Mouse (Mus musculus) layer of hippocampus, adult 9-11 months (tissue): Measurements from ENCODE around the gene Tmem230.

Source experiments
- DNase-seq: peaks from one replicate; pipeline ENCODE4 v3.0.0; 2022

Tmem230 gene

DNA sequence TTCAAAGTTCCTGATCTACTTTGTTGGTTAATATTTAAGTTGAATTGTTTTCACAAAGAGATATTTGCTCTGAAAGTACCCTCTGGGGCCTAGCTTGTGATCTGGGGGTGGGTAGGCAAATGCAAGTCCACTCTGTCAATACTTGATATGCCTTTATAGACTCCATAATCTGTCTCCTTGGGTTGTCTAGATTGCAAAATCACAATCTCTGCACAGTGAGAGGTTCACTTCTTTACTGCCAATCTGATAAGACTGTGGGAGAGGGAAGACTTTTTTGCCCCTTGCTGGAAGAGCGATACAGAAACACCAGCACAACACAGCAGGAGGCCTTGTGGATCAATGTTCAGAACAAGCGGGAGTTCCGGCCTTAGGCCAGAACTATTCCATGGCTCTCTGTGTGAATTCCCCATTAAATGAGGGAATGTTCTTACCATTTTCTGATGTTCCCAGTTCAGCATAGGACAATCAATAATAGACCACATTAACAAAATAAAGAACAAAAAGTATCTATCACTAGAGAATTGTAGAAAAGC lies 15.1 kb downstream of the Tmem230 start:
- DNase-seq = no peak

DNA sequence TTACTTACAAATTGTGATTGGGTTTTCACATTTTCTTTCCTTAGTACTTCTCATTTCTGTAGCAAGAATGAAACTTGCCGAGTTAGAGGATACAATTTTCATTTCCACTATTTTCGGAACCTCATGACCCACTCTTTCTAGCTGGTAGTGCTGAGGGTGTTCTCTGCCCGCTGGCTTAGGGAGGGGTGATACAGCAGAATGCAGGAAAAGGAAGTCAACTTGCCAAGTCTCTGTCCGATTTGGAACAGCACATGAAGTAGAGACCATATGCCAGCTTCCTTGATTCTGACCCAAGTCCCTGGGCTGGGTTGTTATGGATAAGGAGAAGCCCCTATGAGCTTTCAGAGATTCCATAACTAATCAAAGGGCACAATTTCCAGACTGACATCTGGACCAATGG lies 23.2 kb downstream of the Tmem230 start:
- peak; percentile 74 for DNase-seq

DNA sequence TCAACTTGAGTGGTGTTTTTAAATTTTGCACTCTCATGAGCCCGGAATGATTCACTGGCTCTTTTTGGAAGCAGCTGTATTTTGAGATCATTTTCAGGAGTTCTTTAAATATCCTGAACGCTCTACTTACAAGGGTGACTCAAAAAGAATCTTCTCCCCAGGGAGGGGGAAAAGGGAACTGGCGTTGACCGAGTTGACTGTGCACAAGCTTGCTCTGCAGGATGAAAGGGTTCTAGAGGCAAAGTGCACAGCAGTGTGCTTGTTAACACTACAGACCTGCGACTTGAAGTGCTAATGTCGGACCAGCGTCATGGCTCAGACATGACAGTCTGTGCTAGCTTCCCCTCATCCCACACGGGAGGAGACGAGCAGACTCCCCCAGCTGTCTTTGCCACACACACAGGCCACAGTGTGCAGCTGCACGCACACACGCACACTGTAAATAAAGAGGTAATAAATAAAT lies 26.0 kb downstream of the Tmem230 start:
- DNase-seq = peak; percentile 33

DNA sequence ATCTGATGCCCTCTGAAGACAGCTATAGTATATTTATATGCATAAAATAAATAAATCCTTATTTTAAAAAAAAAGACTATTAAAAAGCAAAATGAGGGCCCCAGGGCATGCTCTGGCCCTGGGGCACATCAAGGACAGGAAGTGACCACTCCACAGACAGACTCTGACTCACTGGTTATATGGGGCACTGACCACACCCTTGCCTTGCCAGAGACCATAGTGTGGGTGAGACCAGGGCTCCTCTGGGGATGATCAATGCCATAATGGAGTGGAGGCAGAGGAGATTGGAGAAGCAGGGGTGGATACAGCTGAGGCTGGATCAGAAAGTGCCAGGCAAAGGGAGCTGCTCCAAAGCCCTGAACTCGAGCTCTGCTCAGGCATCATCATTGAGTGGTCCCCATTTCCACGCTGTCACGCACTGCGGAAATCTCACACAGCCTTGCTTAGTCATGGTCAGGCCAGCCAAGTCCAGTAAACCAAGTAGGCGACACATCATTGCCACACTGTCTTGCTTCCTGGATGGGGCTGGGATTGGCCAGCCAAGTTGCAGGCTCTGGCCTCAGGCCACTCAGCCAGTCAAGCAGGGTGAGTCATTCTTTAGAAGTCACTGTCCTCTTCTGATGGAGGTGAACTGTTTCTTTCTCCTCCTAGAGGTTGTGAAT lies 35.5 kb downstream of the Tmem230 start:
- peak; percentile 44 for DNase-seq

DNA sequence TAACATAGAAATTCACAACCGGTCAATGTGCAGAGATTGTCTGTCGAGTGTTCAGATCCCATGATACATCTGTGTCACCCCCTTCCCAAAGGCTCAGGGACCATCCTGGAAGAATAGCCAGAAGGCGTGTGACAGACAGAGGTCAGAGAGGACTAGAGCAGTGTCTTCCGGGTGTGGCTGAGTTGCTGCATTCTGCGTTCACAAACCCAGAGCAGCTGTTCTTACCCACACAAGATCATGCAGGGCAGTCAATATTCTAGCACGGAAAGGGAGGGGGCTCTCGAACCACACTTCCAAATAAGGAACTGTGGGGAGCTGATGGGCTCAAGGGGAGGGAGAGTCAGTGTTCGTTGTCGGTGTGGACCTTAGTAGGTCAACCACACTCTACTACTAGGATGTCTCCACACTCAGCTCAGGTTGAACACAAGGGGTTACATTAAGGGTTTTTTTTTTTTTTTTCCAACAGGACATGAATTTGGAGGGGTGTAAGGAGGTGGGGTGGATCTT lies 36.7 kb downstream of the Tmem230 start:
- DNase-seq = no peak

DNA sequence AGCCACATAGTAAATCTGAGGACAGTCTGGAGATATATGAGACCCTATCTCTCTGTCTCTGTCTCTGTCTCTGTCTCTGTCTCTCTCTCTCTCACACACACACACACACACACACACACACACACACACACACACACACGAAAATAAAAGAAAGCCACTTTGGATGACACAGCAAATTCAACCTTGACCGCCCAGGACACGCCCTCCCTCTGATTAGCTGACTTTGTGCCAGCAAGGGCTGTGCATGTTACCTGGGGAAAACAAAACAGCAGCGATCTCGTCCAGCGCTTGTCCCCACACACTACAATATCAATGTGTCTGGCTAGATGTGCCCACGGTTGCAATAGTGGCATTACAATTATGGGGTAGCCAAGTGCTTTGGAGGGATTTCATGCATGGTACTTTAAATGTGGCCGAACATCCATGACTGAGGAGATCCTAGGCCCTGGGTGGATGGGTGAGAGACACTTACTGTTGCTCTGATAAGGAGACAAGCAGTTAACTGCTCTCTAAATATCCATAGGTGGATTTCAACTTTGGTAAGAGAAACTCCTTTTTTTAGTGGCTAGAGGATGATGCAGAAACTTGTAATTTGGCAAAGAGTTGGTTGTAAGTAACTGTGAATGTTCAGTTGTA lies 39.2 kb downstream of the Tmem230 start:
- no peak for DNase-seq

DNA sequence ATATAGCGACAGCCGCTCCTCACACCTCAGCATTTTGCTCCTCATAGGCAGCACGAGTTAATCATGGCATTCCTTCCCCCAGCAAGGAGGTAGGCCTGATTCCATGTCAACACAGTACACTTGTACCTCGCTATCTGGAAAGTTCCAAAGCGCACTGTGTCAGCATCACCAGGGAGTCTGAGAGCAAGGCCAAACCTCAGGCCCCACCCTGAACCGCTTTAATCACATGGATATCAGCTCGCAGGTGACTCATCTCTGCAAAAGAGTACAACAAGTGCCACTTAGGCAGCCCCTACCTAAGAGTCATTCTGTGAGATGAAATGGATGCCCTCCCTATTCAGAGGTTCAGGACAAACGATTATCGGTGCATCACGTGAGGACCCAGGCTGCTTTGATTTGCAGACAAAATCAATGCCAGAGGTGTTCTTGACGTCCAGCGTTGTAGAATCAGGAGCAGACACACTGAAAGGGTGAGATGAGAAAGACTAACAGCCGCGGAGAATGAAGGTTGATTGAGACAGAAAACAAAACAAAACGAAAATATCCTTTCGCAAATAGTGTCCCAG lies 41.2 kb downstream of the Tmem230 start:
- DNase-seq = no peak

DNA sequence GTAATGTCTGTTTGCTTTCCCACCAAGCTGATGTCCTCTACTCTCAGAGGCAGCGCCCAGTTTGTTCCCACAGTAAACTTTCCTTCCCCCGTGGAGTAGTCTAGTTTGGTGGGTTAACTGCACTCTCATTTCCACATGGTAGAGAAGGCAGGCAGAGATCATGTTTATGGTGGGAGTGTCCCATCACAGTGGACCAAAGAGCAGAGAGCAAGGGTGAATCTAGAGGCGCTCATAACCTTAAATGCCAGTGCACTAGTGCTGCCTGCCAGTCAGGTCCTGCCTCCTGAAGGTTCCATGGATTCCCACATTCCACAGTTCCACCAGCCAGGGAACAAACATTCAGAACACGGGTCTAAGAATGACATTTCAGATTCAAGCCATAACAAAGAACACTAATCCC lies 42.1 kb downstream of the Tmem230 start:
- DNase-seq = no peak

DNA sequence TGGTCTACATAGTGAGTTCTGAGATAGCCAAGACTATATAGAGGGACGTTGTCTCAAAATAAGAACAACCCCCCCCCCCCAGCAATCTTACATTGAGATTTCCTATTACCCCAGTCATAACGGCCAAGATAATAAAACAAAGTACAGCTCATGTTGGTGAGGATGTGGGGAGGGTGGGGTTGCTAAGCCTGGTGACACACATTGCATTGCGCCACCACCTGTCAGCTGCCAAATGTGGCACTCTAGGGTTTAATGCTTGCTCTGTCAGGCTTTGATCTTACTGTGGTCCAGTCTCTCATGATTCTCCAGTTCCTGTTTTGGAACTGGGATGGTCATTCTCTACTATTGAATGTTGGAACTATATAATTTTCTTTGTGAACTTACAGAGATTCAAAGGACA lies 43.8 kb downstream of the Tmem230 start:
- DNase-seq = peak; percentile 27

DNA sequence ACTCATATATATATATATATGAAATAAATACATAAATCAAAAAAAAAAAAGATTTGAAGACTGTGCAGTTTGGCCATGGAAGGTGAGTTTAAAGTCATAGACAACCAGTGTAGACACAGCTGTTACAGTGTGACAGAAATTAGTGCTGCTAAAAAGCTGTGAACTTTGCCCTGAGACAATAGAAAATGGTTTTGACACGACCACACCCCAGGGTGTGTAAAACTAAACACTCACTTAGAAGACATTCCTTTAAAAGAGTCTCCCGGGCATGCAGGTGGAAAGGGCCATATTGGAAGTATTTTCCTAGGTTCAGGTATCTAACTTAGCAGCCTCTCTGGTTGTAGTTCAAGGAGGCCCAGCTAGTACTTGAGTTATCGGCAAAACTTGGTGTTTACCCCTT lies 44.4 kb downstream of the Tmem230 start:
- no peak for DNase-seq

DNA sequence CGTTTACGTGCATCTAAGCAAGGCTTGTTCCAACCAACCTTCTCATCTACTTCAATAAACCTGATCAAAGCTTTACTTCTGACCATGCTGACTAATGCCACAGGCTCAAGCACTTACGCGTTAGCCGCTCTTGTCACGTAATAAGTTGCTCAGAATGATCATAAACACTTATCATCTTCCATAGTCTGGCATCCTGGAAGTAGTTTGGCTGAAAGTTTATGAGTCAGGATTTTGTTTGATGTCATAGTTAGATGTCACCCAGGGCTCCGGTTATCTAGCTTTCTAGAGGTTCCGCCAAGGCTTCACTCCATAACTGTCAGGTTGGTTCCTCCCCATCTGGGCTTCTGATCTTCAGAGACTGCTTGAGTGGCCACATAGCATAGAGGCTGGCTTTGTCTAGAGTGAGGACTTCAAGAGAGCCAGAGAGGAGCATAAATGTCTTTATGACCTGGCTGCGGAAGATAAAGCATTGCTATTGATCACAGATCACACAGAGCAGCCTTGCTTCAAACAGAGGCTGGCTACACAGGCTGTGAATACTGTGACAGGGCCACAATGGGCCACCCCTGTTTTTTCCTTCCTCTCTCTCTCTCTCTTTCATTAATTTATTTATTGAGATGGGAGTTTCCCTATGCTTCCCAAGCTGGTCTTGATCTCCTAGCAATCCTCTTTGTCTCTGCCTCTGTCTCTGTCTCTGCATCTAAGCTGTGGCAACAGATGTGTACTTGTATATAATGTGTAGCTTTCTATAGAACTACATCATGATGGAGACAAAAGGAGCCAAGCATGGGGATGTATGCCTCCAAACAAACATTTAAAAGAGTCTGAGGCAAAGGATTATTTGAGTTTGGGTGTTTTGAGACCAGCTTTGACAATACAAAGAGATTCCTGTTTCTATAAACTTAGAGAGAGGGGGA lies 49.3 kb downstream of the Tmem230 start:
- DNase-seq = no peak

DNA sequence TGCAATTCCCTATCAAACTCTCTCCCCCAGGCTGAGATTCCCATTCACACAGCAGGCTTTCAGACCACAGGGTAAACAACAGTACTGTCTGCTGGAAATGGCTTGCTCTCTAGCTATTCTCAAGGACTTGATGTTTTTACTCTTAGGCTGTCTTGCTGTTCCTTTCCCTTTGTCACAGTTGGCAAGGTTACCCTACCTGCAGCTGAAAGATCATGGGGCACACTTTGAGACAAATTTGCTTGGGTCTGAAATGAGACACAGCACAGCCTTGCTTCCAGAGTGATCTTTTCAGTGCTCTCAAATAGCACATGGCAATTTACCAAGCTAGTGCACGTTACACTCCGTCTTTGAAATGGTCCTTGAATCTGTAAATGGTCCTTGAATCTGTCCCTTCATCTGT lies 52.0 kb downstream of the Tmem230 start:
- DNase-seq = no peak

DNA sequence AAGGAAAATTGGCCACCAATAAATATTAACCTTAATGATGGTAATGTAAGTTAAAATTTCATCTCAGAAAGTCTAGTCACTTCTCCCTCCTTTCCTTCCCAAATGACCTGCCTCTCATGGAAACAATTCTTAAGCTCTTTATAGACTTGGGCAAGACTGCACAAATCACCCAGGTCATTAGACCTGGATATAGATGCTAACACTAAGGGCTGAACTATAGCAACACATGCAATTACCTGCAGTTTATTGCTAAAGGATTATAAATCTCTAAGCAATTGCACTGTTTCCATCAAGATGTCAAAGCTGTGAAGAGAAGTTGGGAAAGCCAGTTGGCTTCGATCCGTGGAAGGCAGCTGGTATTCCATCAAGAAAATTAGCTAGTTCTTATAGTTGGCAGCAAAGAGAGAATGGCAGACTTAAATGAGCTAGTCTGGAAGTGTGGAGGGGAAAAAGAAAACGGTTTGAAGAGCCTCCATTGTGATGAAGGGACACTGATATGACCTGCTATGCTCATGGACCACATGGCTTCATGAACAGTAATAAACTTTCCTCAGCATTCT lies 56.9 kb downstream of the Tmem230 start:
- DNase-seq = no peak
